ENCODE assay signal across 27 mouse cellular contexts in the genomic region with DNA sequence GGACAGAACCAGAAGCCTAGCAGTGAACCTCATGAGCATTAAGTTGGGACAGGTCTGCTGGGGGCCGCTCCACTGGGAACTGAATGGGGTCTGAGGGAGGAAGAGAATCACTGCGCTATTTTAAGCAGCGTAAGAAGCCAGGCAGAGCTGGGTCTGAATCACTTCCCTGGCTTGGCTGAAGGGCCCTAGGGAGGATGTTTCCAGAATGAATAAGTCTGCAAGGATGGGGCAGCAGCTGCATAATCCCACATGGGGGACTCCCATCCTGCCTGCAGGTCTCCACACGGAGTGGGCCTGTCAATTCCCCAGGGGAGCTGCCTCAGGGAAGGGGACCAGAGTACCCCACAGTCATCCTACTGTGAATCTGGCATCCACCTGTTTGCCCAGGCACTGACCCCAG.
DNase-seq lines count a peak whose midpoint lies in the region; ATAC-seq lines count a peak whose summit lies in the region.
"Had no signal": no experiment of that assay in that cellular context is flagged by ENCODE, and none has a peak within 500 bp of the region (broad histone marks: within the 10 kb centered on the region; RNA-seq: fewer than 3 reads in every experiment).

No protein-coding gene starts in this region.

- no peak overlapping the region for H3K4me3 ChIP-seq in heart, embryonic 10.5 days
- H3K4me3 ChIP-seq: embryonic facial prominence, embryonic 13.5 days; heart, adult 2 months; hindbrain, embryonic 15.5 days; left cerebral cortex, adult 2 months; neural tube, embryonic 12.5 days had no signal

- H3K36me3 ChIP-seq in heart, embryonic 10.5 days = no peaks in the 10 kb centered on the region
- H3K36me3 ChIP-seq: embryonic facial prominence, embryonic 13.5 days; hindbrain, embryonic 15.5 days; neural tube, embryonic 12.5 days had no signal

- no peak overlapping the region; the same call in 1 of the 2 replicates for H3K27ac ChIP-seq in heart, embryonic 10.5 days
- H3K27ac ChIP-seq: embryonic facial prominence, embryonic 13.5 days; heart, adult 2 months; hindbrain, embryonic 15.5 days; kidney, postnatal 0 days; left cerebral cortex, adult 2 months; neural tube, embryonic 12.5 days had no signal

- peaks cover 30% of the 10 kb centered on the region for H3K4me1 ChIP-seq in heart, embryonic 10.5 days
- H3K4me1 ChIP-seq: neural tube, embryonic 12.5 days had no signal

- no peaks in the 10 kb centered on the region for H3K9me3 ChIP-seq in heart, embryonic 10.5 days
- H3K9me3 ChIP-seq: embryonic facial prominence, embryonic 13.5 days; hindbrain, embryonic 15.5 days; neural tube, embryonic 12.5 days had no signal

- no peak for DNase-seq in frontal cortex, postnatal 25 days (ENCODE audit: low spot score in 2 of 2)
- peak; percentile 35 to 47 for DNase-seq in heart, postnatal 10 days
- DNase-seq in heart, embryonic 10.5 days (ENCODE audit: low spot score) = no peak
- DNase-seq in NIH3T3 (ENCODE audit: low read depth) = peak; percentile 68
- peak; percentile 39 for DNase-seq in heart, postnatal 4 days
- no peak for DNase-seq in thymus, postnatal 36 days
- DNase-seq: cerebellum, adult 18-20 months; cerebellum, postnatal 36 days; embryo, embryonic 11 days; gastrocnemius, postnatal 25 days; kidney, adult 2 months; layer of hippocampus, adult 9-11 months; lung, postnatal 4 days; midbrain, embryonic 14.5 days; retina, postnatal 1 day; thymus, adult 18-20 months; thymus, postnatal 4 days had no signal

- ATAC-seq in frontal cortex, adult (ENCODE audit: low TSS enrichment) = peak; percentile 57; the same call in 1 of the 2 replicates
- ATAC-seq: CD4-positive, CD25-positive, alpha-beta regulatory T cell, adult 4 months; forebrain, embryonic 14.5 days; Patski had no signal

- WGBS in heart, embryonic 10.5 days = 43% methylated on average over 4 of the region's 4 CpGs

- intact Hi-C loops in heart, postnatal 10 days (cut with DNase I) = no loop called here

- peaks cover 9% of the 10 kb centered on the region; the same call in 1 of the 2 replicates for H3K27me3 ChIP-seq in heart, embryonic 10.5 days (ENCODE audit: insufficient read depth, poor library complexity, severe bottlenecking)
- H3K27me3 ChIP-seq: embryonic facial prominence, embryonic 13.5 days; hindbrain, embryonic 15.5 days; neural tube, embryonic 12.5 days; Patski had no signal

Comparison
In these comparisons a context has a peak if more than half of its experiments do, and no peak if none do; other contexts are left out.
1. DNase-seq: peak in heart, postnatal 10 days (2 of 2), NIH3T3 (single experiment) and heart, postnatal 4 days (single experiment); none in frontal cortex, postnatal 25 days (0 of 2), heart, embryonic 10.5 days (single experiment) and thymus, postnatal 36 days (0 of 2).